Mouse (Mus musculus): ENCODE data around the gene Elp4. TPM values are rescaled to one million over a fixed set of nuclear protein-coding genes. Genes with fewer than 3 reads are reported as not detected.

Elp4 gene
- polyA plus RNA-seq, 1 experiment: 2.3 TPM

DNA sequence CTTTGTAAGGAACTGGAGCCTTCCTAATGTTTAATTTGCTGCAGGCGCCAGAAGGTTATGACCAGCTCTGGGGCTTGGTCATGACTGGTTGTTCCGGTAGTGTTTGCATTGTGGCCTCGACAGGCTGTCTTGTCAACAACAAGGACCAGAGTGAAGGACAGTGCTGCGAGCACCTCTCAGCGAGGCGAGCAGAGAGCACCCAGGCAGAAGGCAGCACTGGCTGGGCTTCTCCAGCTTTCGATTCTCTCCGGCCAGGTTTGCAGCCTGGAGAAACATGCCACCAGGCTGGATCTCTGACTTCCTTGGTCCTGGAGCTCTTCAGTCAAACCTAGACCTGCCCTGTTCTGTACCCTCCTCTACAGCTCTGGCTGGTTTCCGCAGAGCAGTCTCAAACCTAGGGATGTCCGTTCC, 241.3 kb downstream of the Elp4 start:
- WGBS: 3% methylated on average over 10 of the region's 10 CpGs
- DNase-seq: no peak

DNA sequence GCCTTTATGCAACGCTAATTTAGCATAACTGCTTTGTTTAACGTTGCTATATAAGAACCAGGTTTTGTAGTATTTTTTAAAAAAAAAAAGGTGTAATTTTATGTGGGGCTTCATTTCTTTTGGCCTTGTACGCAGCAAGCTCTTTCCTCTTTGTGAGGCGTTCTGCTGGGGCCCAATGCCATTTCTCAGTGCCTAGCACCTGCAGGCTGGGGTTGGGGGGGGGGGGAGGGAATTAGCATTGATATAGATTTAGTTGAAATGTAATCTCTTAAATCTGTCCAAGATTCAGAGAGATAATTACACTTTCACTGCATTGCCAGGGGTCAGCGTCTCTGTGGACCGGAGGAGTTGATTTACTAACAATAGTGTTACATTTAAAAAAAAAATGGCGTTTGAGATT, 241.8 kb downstream of the Elp4 start:
- 9% methylated on average over 7 of the region's 7 CpGs for WGBS
- Histone ChIP-seq H3K4me3 (replicated peaks; ENCODE audit: extremely low read depth, low read depth, low read length) (no peak overlapping the region), H3K4me1 (ENCODE audit: control insufficient read depth, insufficient read depth, low read length) (no peaks in the 10 kb centered on the region; the same call in 1 of the 2 replicates)
- DNase-seq: no peak
- no peak for TF ChIP-seq POLR2A (IDR thresholded peaks at IDR 0.05; ENCODE audit: borderline replicate concordance, extremely low read depth, low read depth, low read length)
- no peak for TF ChIP-seq CTCF (IDR thresholded peaks at IDR 0.05; ENCODE audit: insufficient read depth, low read length)

More for the DNA sequence above, 241.3 kb downstream of the Elp4 start:
- H3K4me1 ChIP-seq (ENCODE audit: control insufficient read depth, insufficient read depth, low read length): no peaks in the 10 kb centered on the region; the same call in 1 of the 2 replicates
- TF ChIP-seq POLR2A (IDR thresholded peaks at IDR 0.05; ENCODE audit: borderline replicate concordance, extremely low read depth, low read depth, low read length): no peak
- TF ChIP-seq CTCF (IDR thresholded peaks at IDR 0.05; ENCODE audit: insufficient read depth, low read length): no peak
- H3K4me3 ChIP-seq (replicated peaks; ENCODE audit: extremely low read depth, low read depth, low read length): no peak overlapping the region

DNA sequence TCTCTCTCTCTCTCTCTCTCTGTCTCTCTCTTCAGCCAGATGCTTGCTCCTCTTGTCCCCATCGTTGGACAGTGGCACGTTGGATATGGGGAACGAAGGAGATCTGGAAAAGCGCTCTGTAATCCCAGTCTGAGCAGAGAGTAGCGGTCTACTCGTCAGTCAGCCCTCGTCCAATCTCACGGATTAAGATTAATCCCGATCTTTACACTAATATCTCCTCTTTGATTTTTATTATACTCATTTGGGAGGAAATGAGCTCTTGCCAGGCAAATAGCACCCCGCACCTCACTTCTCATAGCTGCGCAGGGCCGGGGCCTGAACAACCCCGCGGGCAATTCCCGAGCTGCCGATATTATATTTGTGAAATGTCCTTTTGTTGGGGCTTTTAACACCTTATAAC, 242.2 kb downstream of the Elp4 start:
- TF ChIP-seq CTCF (IDR thresholded peaks at IDR 0.05; ENCODE audit: insufficient read depth, low read length) (no peak), POLR2A (IDR thresholded peaks at IDR 0.05; ENCODE audit: borderline replicate concordance, extremely low read depth, low read depth, low read length) (no peak)
- DNase-seq: no peak
- WGBS: 10% methylated on average over 16 of the region's 16 CpGs
- Histone ChIP-seq H3K4me1 (ENCODE audit: control insufficient read depth, insufficient read depth, low read length) (no peaks in the 10 kb centered on the region; the same call in 1 of the 2 replicates), H3K4me3 (replicated peaks; ENCODE audit: extremely low read depth, low read depth, low read length) (no peak overlapping the region)

DNA sequence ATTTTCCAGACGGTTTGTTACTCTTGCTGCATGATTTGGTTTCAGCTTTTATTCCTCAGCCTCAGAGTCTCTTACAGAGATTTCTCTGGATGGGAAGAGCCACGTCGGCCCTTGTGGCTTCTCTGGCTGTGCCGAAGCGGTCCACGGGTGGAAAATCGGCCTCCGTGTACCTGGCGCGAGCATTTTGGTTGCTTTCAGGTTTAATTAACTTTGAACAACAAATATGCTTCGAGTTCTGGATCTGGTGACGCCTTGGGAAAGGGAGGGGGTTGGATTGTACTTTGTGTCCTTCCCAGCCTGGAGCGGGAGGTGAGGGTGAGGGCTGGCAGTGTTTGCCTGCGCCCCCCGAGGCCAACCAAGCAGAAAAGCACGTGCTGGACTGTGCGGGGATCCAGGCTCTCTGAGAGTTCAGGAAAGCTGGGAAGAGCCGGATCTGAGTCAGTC, 242.7 kb downstream of the Elp4 start:
- no peak for DNase-seq
- no peak for TF ChIP-seq CTCF (IDR thresholded peaks at IDR 0.05; ENCODE audit: insufficient read depth, low read length)
- WGBS: 3% methylated on average over 18 of the region's 18 CpGs

DNA sequence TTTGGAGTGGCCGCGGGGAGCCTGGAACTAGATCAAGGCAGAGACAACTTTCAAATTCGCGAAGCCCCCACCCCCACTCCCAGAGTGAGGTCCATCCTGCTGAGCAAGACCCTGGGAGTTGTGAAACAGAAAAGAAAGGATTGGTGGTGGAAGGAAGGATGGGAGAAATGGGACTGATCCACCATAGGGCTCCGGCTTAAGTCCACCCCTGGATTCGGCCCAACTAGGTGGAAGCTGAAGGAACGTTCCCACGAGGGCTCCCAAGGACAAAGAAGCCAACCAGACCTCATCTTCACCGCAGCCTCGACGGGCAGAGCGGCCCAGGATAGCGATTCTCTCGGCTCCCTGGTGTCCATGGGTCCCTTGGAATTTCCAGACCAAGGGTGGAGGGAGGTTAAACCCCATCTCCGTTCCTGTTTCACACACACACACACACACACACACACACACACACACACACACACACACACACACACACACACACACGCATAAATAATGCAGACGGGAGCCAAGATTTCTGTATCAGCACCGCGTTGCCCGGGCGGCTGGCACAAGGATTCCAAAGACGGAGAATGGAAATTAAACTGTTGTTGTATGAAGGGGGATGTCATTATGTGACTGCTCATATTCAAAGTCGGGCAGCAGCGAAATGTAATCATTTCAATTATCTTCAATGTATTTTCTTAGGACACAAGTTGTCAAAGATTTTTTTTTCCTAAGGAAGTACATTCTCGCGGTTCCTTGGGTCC, 243.3 kb downstream of the Elp4 start:
- no peak overlapping the region for H3K4me3 ChIP-seq (replicated peaks; ENCODE audit: extremely low read depth, low read depth, low read length)
- DNase-seq: no peak
- no peak for TF ChIP-seq POLR2A (IDR thresholded peaks at IDR 0.05; ENCODE audit: borderline replicate concordance, extremely low read depth, low read depth, low read length)
- TF ChIP-seq CTCF (IDR thresholded peaks at IDR 0.05; ENCODE audit: insufficient read depth, low read length): no peak
- no peaks in the 10 kb centered on the region; the same call in 1 of the 2 replicates for H3K4me1 ChIP-seq (ENCODE audit: control insufficient read depth, insufficient read depth, low read length)
- 2% methylated on average over 26 of the region's 26 CpGs for WGBS

More for the DNA sequence above, 242.7 kb downstream of the Elp4 start:
- Histone ChIP-seq H3K4me1 (ENCODE audit: control insufficient read depth, insufficient read depth, low read length) (no peaks in the 10 kb centered on the region; the same call in 1 of the 2 replicates), H3K4me3 (replicated peaks; ENCODE audit: extremely low read depth, low read depth, low read length) (no peak overlapping the region)

DNA sequence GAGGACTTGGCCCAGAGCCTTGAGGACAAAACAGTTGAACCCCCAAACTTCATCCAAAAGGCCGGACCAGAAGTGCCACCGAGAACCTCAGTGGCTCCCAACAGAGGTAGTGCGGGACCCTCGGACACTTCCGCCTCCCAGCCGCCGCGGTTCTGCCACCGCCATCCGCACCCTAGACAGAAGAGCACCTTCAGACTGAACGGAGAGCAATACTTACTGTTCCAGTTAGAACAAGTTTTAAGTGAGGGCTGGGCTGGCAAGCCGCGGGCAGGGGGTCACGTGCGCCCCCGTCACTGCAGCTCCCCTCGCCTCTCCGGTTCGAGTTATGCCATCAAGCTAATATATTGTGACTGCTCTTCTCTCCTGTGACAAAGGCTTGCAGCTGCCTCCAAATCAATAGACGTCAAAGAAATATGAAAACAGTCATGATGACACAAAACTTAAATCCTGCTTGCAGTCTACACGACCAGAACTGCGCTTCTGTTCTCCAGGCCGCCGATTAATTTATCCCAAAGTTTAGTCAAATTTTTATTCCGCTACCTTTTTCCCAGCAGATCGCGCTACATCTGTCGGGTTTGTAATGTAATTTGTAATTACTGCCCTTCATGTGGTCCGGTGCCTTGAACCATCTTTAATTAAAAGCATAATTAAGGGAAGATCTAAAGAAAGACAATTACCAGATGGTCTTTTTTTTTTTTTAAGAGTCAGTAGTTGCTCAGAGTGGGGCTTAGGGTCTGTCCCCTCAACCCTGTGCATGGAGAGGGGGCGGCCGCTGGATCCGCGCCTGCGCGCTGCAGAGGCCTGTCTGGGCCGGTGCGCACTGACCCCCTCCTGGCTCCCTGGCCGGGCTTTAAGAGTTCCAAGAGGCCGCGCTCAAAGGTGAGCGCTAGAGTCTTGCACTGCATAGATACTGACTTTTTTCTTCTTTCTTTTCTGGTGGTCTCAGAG, 244.2 kb downstream of the Elp4 start:
- no peak for DNase-seq
- 3% methylated on average over 41 of the region's 41 CpGs for WGBS
- no peak for TF ChIP-seq CTCF (IDR thresholded peaks at IDR 0.05; ENCODE audit: insufficient read depth, low read length)
- TF ChIP-seq POLR2A (IDR thresholded peaks at IDR 0.05; ENCODE audit: borderline replicate concordance, extremely low read depth, low read depth, low read length): no peak

DNA sequence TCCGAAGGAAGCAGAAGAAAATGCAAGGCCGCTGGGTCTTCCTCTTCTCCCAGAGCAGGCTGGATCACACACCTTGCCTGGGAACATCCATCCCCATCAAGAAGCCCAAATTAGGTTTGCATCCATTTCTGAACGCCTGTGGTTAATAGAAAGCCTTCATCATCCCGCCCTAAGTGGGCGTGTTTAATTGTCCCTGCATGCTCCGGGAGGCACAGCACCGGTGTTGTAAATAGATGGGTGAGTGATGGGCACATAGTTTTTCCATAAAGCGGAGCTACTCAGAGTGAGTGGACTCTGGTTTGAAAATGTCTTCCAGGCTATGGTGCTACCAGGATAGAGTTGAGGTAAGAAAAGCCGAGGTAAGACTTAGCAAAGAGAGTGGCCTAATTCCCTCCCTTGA, 245.0 kb downstream of the Elp4 start:
- WGBS: 11% methylated on average over 9 of the region's 9 CpGs

More for the DNA sequence above, 244.2 kb downstream of the Elp4 start:
- H3K4me1 ChIP-seq (ENCODE audit: control insufficient read depth, insufficient read depth, low read length): no peaks in the 10 kb centered on the region; the same call in 1 of the 2 replicates
- H3K4me3 ChIP-seq (replicated peaks; ENCODE audit: extremely low read depth, low read depth, low read length): no peak overlapping the region

DNA sequence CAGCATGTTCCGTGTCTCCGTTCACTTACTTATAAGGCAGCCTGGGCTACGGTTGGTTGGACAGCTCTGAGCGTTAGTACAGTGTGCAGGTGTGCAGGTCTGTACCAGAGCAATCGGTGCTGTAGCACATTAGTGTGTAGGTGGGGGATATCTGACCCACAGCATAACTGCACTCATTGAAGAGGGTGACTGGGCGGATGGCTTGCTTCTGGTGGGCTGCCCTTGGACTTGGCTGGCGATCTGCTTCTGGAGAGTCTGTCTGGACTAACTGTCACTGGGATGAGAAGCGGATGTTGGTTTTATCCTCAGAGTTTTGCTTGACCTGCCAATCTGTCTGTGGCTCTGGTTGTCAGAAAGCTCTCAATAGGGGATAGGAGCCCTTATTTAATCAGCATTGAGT, 247.9 kb downstream of the Elp4 start:
- TF ChIP-seq POLR2A (IDR thresholded peaks at IDR 0.05; ENCODE audit: borderline replicate concordance, extremely low read depth, low read depth, low read length) (no peak), CTCF (IDR thresholded peaks at IDR 0.05; ENCODE audit: insufficient read depth, low read length) (no peak)
- 72% methylated on average over 8 of the region's 8 CpGs for WGBS
- Histone ChIP-seq H3K4me1 (ENCODE audit: control insufficient read depth, insufficient read depth, low read length) (no peaks in the 10 kb centered on the region), H3K4me3 (replicated peaks; ENCODE audit: extremely low read depth, low read depth, low read length) (no peak overlapping the region)
- DNase-seq: no peak

More for the DNA sequence above, 245.0 kb downstream of the Elp4 start:
- Histone ChIP-seq H3K4me1 (ENCODE audit: control insufficient read depth, insufficient read depth, low read length) (no peaks in the 10 kb centered on the region; the same call in 1 of the 2 replicates), H3K4me3 (replicated peaks; ENCODE audit: extremely low read depth, low read depth, low read length) (no peak overlapping the region)
- no peak for TF ChIP-seq POLR2A (IDR thresholded peaks at IDR 0.05; ENCODE audit: borderline replicate concordance, extremely low read depth, low read depth, low read length)
- no peak for TF ChIP-seq CTCF (IDR thresholded peaks at IDR 0.05; ENCODE audit: insufficient read depth, low read length)
- no peak for DNase-seq

Other genes with a start within 250 kb of the Elp4 start
- gene Pax6, start 235.7 kb downstream of the Elp4 start, polyA plus RNA-seq (2012; rRNA removed): not detected in 2 replicates
- 6.5 and 8.9 TPM in 2 replicates for gene Immp1l, start 74 bp upstream of the Elp4 start, polyA plus RNA-seq (2012; rRNA removed)
- gene Dnajc24, start 99.0 kb upstream of the Elp4 start, polyA plus RNA-seq (2012; rRNA removed): 12.0 and 15.3 TPM in 2 replicates

Data from lung, adult 2 months (tissue).